Mouse (Mus musculus) heart, postnatal 4 days (tissue): ENCODE results near the gene Fscn1. TPM values are rescaled to one million over a fixed set of nuclear protein-coding genes. Genes with fewer than 3 reads are reported as not detected.

Experiments
- DNase-seq: peaks from one replicate; pipeline ENCODE4 v3.0.0; 2021
- total RNA-seq, 2 experiments: library from RNA; stranded (reverse); gene quantifications; 2 replicates each; pipeline ENCODE4 v1.2.3; 2021

The Fscn1 gene
- total RNA-seq, 2 experiments from 2014 or later = 145 to 173 TPM

- peak; percentile 84 for DNase-seq
Measured at GRCm38 (mm10) chr5:142935642-142936335, 24.4 kb upstream of the Fscn1 start.

GRCm38 (mm10) chr5:142936336-142936719, 23.8 kb upstream of the Fscn1 start:
- peak; percentile 90 for DNase-seq

DNA sequence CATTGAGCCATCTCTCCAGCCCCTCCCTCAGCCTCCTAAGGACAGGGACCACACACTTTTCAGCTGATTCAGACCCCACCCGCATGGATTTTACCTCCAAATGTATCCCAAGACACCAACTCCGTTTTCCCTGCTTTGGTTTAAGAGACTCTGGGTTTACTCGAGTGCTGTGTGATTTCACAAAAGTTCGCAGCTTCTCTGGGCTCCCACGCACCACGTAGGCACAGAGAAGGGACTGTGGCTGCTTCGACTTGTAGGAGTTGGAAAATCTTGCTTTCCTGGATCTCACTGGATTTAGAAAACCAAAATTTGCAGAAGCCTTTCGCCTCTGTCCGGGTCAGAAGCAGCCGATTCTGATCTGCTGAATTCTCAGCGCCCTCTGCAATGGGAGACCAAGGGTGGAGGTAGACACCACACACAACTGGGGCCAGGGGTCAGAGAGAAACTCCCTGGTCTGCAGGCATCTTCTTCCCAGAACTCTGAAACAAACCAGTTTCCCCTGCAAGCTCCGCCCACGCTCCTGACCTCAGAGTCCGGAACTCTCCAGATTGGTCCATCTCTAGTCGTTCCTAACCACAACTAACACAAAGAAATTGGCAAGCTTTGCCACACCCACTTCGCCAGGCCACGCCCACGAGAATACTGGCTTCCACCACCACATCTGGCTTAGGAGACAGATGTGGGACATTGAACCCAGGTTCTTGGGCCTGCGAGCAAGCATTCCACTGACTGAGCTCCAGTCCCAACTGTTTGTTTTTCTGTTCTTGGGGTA, 22.0 kb upstream of the Fscn1 start:
- peak; percentile 60 for DNase-seq

DNA sequence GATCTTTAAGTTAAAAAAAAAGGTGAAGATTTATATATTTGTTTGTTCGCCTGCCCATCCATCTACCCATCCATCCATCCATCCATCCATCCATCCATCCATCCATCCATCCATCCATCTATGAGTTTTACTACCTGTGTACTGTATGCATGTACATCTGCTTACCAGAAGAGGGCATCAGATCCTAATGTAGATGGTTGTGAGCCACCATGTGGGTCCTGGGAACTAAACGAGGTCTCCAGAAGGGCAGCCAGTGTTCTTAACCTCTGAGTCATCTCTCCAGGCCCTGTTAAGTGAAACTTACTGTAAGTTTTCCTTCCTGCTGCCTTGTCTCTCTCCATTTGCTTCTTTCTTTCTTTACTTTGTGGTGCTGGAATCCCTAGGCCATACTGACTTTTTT, 19.8 kb upstream of the Fscn1 start:
- no peak for DNase-seq

- DNase-seq = peak; percentile 64
Measured at GRCm38 (mm10) chr5:142944979-142945682, 15.0 kb upstream of the Fscn1 start.

DNA sequence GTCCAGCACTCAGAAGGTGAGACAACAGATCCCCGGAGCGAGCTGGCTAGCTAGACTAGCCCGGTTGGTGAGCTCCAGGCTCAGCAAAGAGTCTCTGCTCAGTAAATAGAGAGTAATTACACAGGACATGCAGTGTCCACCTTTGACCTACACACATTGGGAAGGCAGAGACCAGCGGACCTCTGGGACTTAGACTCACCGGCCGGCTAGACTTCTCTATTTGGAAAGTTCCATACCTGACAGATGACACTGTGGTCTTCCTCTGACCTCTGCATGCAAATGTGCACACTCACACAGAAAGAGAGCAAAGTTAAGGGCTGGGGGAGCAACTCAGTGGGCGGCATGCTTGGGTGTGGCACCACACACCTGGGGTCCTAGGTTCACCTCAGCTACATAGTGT, 12.7 kb upstream of the Fscn1 start:
- DNase-seq = no peak

DNA sequence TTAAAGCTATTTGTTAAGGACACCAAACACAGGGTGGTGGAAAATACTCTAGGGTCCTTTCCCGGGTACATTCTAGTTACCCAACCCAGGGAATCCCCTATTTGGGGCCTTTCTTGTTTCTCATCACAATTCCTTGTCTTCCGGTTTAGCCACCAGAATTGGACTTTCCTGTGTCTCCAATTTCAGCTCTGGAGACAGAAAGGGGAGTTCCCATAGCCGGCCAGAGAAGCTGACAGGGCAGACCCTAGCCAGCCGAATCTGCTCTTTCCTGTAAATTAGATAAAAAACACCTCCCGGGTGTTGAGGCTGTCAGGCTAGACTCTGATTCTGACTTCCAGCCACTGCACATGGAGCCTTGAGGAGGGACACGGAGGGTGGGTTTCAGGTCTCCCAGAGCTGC, 10.6 kb upstream of the Fscn1 start:
- DNase-seq = no peak

DNA sequence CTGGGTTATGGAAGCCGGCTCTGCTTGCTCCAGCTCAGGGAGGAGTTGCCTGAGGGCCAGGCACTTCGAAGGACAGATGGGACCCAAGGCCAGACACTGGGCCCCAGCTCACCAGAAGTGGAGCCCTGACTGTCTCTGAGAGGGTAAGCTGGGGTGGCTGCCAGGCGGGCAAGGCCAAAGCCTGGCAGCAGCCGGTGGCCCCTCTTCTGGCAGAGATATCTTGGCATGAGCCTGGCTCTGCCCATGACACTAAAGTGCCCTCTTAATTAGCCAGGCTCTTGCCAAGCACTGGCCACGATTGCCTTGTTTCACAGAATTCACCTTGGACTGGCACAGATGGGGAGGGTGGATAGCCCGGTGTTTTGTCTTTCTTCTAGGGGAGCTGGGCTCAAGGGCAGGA, 9.7 kb upstream of the Fscn1 start:
- DNase-seq = no peak

- no peak for DNase-seq
Measured at GRCm38 (mm10) chr5:142953641-142954040, 6.5 kb upstream of the Fscn1 start.

GRCm38 (mm10) chr5:142956956-142957703, 3.0 kb upstream of the Fscn1 start:
- DNase-seq = no peak

- no peak for DNase-seq
Measured at GRCm38 (mm10) chr5:142958464-142958863, 1.7 kb upstream of the Fscn1 start.

GRCm38 (mm10) chr5:142959156-142959555, 987 bp upstream of the Fscn1 start:
- DNase-seq = no peak

- peak; percentile 37 for DNase-seq
Measured at GRCm38 (mm10) chr5:142960775-142961271, 680 bp downstream of the Fscn1 start.

- DNase-seq = no peak
Measured at GRCm38 (mm10) chr5:142961398-142961880, 1.3 kb downstream of the Fscn1 start.

DNA sequence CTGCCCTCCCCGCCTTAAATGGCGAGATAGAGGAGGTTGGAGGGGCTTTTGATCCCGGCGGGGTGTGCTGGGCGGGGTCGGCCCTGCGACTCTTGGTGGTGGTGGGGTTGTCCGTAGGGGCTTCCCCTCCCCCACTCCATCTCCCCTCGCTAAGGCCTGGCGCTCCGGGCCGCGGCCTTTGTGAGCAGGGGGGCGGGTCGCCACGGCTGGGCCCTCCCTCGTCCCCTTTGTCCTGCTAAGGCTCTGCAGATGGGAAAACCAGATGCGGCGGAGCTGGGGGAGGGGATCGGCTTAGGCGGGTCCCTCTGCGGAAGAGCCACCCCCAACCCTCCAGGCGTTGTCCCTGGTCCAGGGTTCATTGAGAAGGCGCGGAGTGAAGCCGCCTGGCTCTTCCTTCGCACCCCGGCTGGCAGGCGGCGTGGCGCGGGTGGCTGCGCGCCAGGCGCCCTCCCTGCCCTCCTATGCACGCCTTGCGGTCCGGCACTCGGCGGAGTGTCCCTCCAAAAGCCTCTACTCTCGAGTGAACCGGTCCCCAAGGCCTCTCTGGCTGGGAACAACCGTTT, 1.8 kb downstream of the Fscn1 start:
- DNase-seq = peak; percentile 90

GRCm38 (mm10) chr5:142962444-142962961, 2.4 kb downstream of the Fscn1 start:
- peak; percentile 39 for DNase-seq

GRCm38 (mm10) chr5:142963003-142963704, 3.0 kb downstream of the Fscn1 start:
- peak; percentile 76 for DNase-seq

GRCm38 (mm10) chr5:142963705-142964494, 3.8 kb downstream of the Fscn1 start:
- DNase-seq = peak; percentile 40

DNA sequence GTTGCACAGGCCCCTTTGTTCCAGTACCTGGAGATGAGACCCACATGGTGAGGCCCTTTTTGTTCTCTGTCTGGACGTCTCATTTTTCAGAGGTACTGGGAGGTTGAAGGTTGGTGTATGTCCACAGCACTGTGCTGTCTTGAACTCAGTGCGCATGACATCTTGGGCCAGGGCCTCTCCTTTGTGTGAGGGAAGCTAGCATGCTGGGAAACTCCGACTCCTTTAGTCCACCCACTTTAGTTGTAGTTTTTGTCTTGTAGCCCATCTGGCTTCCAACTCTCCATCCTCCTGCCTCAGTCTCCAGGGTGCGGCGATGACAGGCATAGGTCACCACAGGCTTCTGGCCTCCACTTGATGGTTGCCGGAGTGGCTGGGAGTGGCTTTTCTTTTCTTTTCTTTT, 4.5 kb downstream of the Fscn1 start:
- DNase-seq = no peak

- DNase-seq = no peak
Measured at GRCm38 (mm10) chr5:142968411-142968810, 8.3 kb downstream of the Fscn1 start.
